Mouse (Mus musculus) megakaryocyte, embryonic 14.5 days (primary cell): ENCODE measurements at regions not wholly inside any gene's neighbourhood (a gene's known extent, or its start where the extent isn't known, plus 50 kb on each side); places are given as distances from the start of the nearest gene placed in this dataset.

ENCODE experiments used
- FLI1 ChIP-seq: IDR thresholded peaks from 2 replicates; pipeline ENCODE4 v1.6.1; 2012; ENCODE audit warnings: low read length, inconsistent platforms, mixed read lengths
- GATA1 ChIP-seq: IDR thresholded peaks from 3 replicates; pipeline ENCODE4 v1.6.1; 2012; ENCODE audit warnings: mixed read lengths, low read length, inconsistent platforms, borderline replicate concordance

GRCm38 (mm10) chr9:50199422-50200218 is 145.1 kb downstream of the Rpl10-ps3 start:
- TF ChIP-seq GATA1 (no peak), FLI1 (no peak)
